Mouse (Mus musculus) monocyte, adult 2 months (primary cell): ENCODE results near the gene Gm13420.
A peak's percentile ranks its signal among the peaks of the same experiment; 100 is the strongest.
"Not testable (repeated sequence)": the region's sequence is repeated elsewhere in the genome, so short reads cannot be mapped to it uniquely, and the experiment has no call there.

ENCODE experiments used
- DNase-seq, 2 experiments: peaks; one replicate each; pipeline ENCODE4 v3.0.0; 2022; ENCODE audit warnings: low spot score in 2 of 2, low read depth in 1 of 2

Gm13420 gene

GRCm38 (mm10) chr2:29751497-29751896, at the start of gene Gm13420:
Gene Gm13420, minus strand, starts transcription at chr2:29751685.
- no peak for DNase-seq

GRCm38 (mm10) chr2:29792772-29793487, 41.4 kb upstream of the Gm13420 start:
- no peak for DNase-seq

- DNase-seq: peak in 1 of 2 experiments; percentile 48
These were observed 36.6 kb upstream of the Gm13420 start, which contains the start of gene Trub2 for GRCm38 (mm10) chr2:29787937-29788681. Gene Trub2, minus strand, starts transcription at chr2:29788502.

- peak; percentile 68 to 79 for DNase-seq
These were observed 35.8 kb upstream of the Gm13420 start, which contains the start of gene Coq4 for GRCm38 (mm10) chr2:29787104-29787917. Gene Coq4, plus strand, starts transcription at chr2:29787493.

GRCm38 (mm10) chr2:29784290-29784689, 32.8 kb upstream of the Gm13420 start:
- no peak for DNase-seq

GRCm38 (mm10) chr2:29781256-29781655, 29.8 kb upstream of the Gm13420 start:
- not testable (repeated sequence) for DNase-seq

GRCm38 (mm10) chr2:29773323-29773722, 21.8 kb upstream of the Gm13420 start:
- DNase-seq: no peak

GRCm38 (mm10) chr2:29771611-29772461, 20.4 kb upstream of the Gm13420 start:
- DNase-seq: peak; percentile 27 to 30

- no peak for DNase-seq
These were observed 18.7 kb upstream of the Gm13420 start for GRCm38 (mm10) chr2:29770162-29770561.

GRCm38 (mm10) chr2:29768901-29769300, 17.4 kb upstream of the Gm13420 start:
- DNase-seq: no peak

GRCm38 (mm10) chr2:29767976-29768709, 16.7 kb upstream of the Gm13420 start:
- no peak for DNase-seq

GRCm38 (mm10) chr2:29764831-29765230, 13.3 kb upstream of the Gm13420 start:
- peak; percentile 17 to 52 for DNase-seq

- no peak for DNase-seq
These were observed 4.2 kb upstream of the Gm13420 start for GRCm38 (mm10) chr2:29755693-29756092.

- DNase-seq: no peak
These were observed 912 bp upstream of the Gm13420 start for GRCm38 (mm10) chr2:29752397-29752796.

- DNase-seq: no peak
These were observed 3.0 kb downstream of the Gm13420 start for GRCm38 (mm10) chr2:29748499-29748898.

- DNase-seq: no peak
These were observed 3.6 kb downstream of the Gm13420 start for GRCm38 (mm10) chr2:29747852-29748251.

GRCm38 (mm10) chr2:29747188-29747782, 4.2 kb downstream of the Gm13420 start:
- no peak for DNase-seq

- DNase-seq: no peak
These were observed 7.2 kb downstream of the Gm13420 start for GRCm38 (mm10) chr2:29744256-29744655.

GRCm38 (mm10) chr2:29741207-29741606, 10.3 kb downstream of the Gm13420 start:
- no peak for DNase-seq
